Mouse (Mus musculus) WW6 (cell line): ENCODE results near the gene Clca1.
"Not testable (repeated sequence)": the region's sequence is repeated elsewhere in the genome, so short reads cannot be mapped to it uniquely, and the experiment has no call there.

Experiments used
- DNase-seq: peaks from one replicate; pipeline ENCODE4 v3.0.0-alpha.2; 2013; ENCODE audit warnings: low read depth, low spot score

Clca1 gene

DNA sequence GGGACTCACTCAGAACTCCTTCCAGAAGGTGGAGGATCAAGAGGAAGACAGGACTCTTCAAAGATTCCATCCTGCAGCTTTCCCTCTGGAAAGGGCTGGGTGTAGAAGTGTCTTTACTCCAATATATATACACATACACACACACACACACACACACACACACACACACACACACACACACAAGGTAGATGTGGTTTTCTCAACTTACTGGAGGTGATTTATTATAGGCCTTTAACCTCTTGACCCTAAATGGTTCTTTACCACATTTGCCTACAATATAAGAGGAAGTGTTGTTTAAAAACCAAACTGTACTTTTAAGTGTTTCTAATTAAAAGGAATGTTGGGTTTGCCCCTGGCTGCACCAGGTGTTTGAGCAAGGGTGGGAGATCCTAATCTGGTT, at the start of gene Clca1:
Clca1 (minus strand) TSS at position 101 of the 400 bp plus-strand sequence.
- no peak for DNase-seq

DNA sequence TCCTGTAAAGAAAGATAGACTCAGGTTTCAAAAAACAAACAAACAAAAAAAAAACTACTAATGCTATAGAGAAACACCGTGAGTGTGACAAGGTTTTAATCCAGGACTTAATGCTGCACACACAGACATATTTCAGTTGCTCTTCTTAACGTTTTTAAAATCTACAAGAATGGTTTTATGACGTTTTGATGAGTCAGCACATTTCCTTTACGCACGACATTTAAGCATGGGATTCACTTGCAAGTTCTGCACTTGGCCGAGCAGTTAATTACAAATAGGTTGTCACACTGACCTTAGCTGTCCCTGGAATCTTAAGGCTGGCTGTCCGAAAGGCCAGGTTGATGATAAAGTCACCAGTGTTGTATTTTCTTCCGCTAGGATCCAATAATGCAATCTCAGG, 48.3 kb upstream of the Clca1 start:
- no peak for DNase-seq

DNA sequence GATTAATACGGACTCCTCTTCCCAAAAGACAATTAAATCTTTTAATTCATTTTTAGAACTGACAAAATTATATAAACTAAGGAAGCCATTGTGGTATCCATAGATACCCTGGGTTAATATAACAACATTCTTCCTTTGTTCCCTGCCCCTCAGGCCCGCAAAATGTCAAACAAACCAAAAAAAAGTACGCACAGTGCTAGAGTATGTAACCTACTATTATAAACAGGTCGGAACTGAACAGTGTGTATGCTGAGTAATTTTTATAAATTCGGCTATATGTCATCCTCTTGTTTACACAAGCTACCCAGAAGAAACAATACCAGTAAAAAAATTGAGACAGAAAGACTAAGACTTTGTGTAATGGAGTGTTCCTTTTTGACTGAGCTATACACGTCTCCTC, 45.8 kb upstream of the Clca1 start:
- no peak for DNase-seq

DNA sequence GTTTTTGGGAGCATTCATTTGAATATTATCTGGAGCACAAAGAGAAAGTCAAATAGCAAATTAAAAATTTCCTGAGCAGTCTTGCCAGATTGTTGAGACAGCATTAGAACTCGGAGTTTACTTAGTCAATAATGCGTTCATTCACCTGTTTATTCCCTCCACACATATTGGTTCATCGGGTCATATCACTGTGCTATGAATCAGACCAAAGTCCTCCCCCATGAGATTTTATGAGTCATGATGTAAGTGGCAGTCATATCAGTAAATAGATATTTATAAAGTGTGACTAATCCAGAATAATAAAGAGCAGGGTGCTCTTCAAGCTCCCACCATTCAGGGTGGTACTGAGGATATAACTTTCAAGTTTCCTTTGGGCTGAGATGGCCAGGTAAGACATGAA, 39.8 kb upstream of the Clca1 start:
- DNase-seq: no peak

DNA sequence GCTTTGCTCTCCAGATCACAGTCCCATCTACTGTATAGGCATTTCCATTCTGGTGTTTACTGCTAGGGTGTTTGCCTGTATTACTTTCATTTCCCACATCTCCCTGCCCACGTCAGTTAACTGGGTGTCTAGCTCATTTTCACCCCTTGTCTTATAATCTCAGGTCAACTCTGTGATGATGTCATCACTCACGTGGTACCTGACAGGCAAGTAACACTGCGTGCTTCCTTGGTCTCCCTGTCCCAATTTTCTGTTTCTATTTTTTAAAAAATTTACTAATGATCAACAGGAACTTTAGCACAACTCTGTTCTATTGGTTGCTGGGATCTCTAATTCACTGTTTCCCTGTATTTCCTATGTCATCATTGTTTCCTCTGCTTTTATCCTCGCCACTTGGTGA, 36.4 kb upstream of the Clca1 start:
- no peak for DNase-seq

DNA sequence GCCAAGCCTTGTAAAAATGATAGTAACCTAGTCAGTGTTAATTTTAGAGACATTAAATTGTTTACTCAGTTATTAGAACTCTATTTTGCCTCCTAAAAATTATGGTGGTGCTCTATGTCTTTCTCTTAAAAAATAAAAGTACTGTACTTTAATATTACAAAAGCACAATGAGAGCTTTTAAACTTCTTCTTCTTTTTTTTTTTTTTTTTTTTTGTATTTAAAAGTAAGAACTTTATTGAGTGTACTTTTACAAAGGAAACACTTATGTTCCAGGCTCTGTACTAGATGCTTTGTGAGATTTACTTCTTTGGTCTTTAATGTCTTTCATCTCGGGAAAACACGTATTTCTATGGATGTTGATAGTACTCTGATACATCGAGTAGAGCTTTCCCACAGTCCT, 22.6 kb upstream of the Clca1 start:
- not testable (repeated sequence) for DNase-seq

DNA sequence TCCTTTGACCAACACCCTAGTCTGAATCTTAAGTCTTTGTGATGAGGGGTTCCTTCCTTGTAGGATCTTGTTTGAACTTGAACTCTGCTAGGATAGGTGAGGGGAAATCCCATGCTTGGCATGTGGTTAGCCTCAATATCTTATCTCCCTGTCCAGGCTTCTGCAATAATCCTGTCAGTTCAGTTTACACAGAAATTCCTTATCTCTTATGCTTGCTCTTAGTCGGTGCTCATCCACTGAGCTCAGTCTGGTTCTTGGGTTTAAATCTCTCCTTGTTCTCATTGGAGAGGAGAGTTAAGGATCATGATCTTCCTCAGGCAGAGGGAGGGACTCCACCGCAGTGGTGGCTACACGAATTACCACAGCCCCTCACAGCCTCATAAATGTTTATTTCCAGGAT, 17.2 kb upstream of the Clca1 start:
- DNase-seq: no peak

DNA sequence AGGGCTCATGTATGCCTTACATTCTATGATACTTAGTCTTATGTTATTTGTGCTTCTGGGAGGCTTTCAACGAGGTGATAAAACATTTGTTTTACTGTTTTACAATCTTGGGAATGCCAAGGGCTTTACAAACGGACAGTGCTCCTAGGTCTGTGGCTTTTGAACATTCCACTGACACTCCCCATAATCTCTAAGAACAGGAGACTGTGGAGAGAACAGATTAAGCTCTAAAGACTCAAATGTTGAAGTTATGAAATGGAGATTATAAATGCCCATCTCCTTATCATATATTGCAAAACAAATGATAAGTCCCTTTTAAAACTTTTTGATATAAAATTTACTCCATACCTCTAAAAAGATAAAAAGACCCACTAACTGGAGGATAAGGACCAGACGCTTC, 6.2 kb upstream of the Clca1 start:
- DNase-seq: no peak

DNA sequence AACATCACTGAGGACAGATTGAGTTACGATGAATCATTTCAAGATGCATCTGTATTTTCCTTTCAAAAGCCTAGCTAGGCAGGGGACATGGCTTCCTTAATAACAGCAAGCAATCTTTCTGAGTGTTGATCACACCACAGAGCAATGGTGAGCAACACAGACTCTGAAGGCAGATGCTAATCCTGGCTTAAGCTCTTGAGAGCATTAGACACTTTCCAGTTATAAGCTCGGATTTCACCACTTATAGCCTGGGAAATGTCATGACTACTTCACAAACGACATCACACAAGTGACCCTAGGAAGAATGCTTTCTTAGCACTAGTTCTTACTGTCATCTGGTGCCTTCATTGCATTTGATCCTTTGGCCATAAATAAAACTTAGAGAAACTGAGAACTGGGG, 4.5 kb downstream of the Clca1 start:
- DNase-seq: no peak

DNA sequence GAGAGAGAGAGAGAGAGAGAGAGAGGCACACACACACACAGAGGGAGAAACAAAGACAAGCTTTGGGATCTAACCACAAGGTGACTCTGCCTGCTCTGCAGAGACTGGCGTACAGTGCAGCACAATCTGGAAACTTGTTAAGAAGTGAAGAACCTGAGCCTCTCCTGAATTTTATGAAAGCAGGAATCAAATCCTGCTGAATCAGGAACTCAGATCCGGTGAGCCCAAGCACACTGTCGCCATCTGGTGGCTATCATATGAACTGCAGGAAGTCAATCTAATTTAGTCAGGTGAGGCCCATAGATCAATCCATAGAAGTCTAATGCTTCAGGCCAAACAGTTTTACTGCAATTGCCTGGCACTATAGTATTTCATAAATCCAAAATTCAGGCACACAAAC, 5.8 kb downstream of the Clca1 start:
- peak; percentile 22 for DNase-seq

DNA sequence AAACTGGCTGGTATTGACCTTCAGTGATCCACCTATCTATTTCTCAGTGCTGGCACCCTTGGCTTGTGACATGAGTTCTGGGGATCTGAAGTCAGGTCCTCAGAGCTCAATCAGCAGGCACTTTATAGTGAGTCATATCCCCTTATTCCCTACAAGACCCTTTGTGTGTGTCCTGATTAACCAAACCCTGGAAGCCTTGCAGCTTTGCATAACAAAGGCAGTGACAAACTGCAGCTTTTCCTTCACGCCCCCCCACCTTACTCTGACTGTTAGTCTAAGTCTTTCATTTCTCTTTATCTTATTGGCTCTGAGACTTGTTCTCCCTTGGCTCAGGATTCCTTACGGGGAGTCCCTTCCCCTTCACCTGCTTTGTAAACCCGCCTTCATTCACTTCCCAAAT, 14.8 kb downstream of the Clca1 start:
- no peak for DNase-seq

DNA sequence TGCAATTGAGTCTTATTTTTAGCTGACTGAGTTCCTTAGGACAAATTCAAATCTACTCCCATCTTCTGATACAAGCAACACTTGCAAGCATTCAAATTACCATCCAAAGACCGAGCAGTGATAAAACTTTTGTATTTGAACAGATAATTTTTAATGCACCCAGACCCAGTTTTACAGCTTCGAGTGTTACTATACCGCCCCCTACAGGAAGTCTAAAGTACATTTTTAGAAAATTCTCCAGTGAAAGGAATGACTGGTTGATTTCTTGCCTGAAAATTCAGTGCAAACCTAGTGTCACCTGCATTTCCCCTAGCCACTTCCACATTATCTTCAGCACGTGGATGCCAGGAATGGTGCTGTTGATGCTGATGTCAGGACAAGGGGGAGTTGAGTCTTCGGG, 28.2 kb downstream of the Clca1 start:
- no peak for DNase-seq

DNA sequence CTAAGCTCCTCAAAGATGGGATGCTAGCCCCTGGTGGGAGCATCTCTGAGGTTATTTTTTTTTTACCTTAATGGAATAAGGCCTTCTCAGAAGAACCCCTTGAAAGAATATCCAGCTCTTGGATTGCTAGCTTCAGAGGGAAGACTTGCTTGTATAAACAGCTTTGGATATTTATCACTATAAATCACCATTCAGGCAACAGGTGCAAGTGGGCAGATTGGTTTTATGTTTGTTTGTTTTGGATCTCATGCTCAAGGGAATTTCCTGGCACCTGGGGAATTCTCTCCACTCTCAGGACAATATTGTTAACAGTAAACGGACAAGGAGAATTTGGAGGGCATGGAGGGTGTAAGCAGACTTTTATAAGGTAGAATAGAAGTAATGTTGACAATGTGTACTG, 31.7 kb downstream of the Clca1 start:
- DNase-seq: no peak

DNA sequence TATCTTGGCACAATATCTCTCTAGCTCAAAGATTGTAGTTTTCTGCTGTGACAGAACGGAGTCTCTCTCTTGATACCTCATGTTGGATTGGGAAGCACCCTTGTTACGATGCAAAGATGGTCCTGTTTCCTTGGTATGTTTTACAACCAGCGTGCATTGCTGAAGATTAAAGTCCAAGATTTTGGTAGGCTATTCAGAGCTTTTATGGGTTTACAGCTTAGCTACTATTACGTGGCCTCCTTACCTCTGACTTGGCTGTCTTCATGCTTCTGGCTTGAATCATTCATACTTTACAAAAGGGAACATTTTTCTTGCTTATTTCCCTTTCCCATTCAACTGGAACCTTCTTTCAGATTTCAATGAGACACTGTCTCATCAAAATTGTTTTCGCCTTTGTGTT, 39.5 kb downstream of the Clca1 start:
- DNase-seq: no peak

DNA sequence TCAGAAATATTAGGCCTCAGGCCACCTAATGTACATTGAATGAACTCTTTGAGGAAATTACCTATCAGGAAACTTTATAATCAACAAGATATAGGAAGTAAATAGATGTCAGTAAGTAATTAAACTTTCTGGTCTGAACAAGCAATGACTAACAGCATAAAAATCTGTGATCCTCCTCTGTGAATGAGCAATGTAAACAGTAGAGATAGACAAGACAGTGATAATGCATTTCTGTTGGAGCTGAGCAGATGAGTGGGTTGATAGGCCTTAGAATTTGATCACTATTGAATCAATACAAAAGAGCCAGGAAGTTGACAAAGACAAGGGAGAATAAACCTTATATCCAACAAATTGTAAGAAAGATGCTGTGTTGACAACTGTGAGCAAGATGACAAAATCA, 40.0 kb downstream of the Clca1 start:
- no peak for DNase-seq

DNA sequence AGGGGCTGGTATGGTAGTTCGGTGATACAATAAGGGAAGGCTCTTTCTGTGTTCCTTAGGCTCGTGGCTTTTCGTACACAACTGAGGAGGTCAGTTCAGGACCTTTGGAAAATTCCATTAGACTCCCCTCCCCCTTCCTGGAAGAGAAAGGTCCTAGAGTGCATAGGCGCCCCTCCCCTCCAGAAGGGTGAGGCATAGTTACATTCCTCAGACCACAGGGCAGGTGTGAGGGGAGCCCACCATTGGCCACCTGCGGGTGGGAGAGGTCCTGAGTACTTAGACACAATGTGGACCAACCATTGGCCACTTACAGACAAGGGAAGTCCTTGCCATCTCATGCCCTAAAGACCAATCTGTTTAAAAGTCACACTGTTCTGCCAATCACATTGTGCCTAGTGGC, 46.7 kb downstream of the Clca1 start:
- DNase-seq: peak; percentile 28

DNA sequence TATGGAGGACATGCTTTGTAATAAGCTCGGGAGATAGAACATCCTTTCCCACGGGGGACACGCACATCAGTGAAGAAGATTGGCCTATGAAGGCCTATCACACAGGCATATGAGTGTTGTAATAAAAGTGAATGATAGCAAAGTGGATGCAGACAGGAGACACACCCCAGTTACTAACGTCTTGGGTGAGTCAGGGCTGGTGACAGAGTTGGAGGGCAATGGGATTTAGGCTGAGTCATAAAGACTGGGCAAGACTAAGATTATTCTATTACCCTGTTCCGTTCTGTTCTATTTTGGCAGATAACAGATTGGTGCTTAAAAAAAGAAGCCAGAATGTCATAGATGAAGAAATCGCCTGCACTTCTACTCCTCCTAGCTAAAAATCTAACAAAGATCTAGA, 52.0 kb downstream of the Clca1 start:
- no peak for DNase-seq

DNA sequence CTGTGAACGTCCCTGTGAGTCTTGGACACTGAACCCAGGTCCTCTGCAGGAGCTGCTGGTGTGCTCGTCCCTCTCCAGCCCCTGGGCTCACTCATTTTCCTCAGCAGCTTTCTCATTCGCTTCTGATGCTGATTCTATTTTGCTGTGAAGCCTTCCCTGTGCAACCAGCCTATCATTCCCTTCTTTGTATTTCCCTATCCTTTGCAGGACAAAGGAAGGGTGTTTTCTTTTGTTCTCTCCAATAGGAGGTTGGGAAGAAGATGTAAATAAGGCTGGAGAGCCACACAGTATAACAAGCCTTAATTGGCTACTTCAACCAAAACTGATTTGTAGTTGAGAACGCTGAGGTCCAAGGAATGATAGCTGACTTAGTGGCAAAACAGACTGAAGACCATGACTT, 54.9 kb downstream of the Clca1 start:
- peak; percentile 7 for DNase-seq

DNA sequence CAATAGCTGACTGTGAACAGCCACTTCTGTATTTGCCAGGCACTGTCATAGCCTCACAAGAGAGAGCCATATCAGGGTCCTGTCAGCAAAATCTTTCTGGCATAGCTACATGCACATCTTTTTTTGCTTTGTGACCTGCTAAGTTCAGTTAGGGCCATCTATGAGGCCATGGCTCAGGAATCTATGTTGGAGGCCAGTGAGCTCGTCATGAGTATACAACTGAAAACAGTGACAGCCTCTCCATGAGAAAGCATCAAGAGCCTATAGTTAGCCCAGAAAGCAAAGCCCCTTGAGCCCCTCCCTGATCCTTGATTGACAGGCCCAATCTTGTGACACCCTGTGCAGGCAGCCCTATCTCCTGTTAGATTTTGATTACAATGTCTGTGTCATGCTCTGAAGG, 56.5 kb downstream of the Clca1 start:
- no peak for DNase-seq

DNA sequence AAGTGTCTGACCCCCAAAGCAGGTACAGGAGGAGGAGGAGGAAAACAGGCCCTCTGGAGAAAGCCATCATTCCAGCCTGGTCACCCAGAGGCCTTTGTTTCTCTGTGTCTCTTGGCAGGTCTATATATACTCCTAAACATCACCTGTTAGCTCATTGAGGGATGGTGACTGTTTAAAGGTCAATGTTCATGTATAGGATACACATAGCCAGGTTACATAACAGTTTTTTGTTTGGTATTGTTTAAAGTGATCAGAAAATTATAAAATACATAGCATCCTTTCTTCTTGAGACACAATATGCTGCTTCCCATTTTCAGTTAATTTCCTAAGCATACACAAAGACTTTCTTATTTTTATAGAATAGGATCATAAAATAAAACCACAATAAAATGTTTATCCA, 57.6 kb downstream of the Clca1 start, which contains the start of gene Clca4a:
Clca4a (minus strand) TSS at position 101 of the 400 bp plus-strand sequence.
- DNase-seq: no peak

DNA sequence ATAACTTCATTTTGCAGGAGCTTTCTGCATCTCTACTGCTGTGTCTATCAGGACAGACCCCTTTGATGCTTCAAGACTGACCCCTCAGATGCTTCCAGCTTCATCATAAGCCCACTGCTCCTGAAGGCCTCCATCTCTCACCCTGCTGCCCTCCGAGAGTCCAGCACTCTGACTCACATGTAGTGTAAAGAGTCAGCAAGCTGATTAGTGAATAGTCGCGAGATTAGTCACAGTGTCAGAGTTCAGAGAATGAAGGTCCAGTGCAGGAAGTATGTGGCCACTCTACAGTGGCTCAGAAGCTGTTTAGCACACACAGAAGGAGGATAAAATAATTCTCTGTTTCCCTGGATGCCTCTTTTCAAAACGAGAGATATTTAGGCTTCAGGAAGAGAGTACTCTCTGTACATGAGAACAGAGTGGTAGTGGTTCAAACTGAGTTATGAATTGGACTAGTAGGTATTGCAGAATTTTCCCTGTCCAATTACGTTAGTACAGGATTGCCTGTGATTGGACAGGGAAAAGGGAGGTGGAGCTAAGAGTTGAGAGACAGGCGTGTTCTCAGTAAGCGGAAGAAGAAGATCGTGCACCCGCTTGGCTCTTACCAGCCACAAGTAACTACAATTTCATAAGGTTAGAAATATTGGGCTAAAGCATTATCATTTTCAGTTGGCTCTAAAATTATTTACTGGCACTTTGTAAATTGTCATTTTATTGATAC, 60.9 kb downstream of the Clca1 start:
- no peak for DNase-seq

DNA sequence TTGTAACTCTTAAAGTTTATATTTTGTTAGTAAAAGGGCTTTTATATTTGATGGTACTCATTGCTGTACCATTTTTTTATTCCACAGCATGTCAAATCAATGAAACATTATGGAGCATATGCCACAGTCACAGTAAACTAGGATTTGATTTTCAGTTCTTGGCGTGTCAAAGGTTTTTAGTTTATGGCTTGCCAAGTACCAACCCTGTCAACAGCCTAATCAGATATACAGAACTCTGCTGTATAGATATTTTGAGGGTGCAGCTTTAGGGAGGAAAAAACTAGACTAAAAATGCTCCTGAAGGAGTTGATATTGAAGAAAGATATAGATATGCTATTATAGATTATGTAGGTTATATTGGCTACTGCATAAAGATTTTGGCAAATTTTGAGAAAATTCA, 62.8 kb downstream of the Clca1 start:
- DNase-seq: no peak

DNA sequence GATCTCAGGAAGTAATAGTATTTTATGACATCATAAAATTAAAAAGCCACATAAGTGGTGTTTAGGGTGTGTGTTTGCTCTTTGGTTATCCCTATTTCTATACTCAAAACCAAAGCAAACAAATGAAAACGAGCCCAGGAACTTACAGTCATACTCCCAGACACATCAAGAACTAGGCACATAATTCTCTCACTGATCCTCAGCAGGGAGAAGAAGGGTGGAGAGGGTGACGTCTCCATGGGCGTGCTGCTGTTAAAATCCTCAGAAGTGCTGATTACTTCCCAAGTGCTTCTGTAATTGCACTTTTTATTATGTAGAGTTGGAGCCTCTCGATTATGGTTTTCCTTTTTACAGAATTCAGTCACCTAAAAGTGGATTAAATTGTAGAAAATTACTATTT, 66.5 kb downstream of the Clca1 start:
- no peak for DNase-seq
